ENCODE assay signal across 12 mouse cellular contexts in the genomic region with DNA sequence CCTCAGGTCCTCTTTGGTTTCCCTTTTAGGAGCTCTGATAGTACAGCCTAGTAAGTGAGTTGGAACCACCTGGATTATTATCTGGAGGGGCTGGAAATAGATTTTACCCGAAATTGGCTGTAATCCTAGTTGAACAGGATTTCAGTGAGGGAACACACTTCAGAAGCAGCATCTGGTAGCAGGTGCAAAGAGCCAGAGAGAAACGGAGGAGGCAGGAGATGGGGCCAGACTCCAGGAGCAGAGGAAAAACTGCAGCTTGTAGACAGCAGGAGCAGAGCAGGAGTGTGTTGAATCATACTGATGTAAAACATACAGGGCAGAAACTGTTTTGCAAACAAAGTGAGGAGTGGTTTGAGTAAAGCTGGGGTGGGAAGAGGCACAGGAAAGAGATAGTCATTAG.
"Had no signal": no experiment of that assay in that cellular context is flagged by ENCODE, and none has a peak within 500 bp of the region (broad histone marks: within the 10 kb centered on the region; RNA-seq: fewer than 3 reads in every experiment).

No protein-coding gene starts in this region.

- H3K9me3 ChIP-seq: liver, embryonic 13.5 days had no signal

- H3K4me2 ChIP-seq: liver, embryonic 13.5 days; midbrain, embryonic 11.5 days had no signal

- DNase-seq: kidney, adult 2 months; kidney, postnatal 25 days; liver, embryonic 13.5 days; lung, adult 2 months; lung, postnatal 14 days; lung, postnatal 4 days; midbrain, embryonic 14.5 days; thymus, adult 18-20 months; thymus, postnatal 36 days had no signal

- H3K4me3 ChIP-seq: liver, embryonic 13.5 days had no signal

- ATAC-seq: intestine, postnatal 0 days had no signal

- H3K9ac ChIP-seq: liver, embryonic 13.5 days had no signal

- H3K27me3 ChIP-seq: liver, embryonic 13.5 days had no signal

- H3K36me3 ChIP-seq: liver, embryonic 13.5 days had no signal

- H3K27ac ChIP-seq: kidney, postnatal 0 days; liver, embryonic 13.5 days had no signal
